ENCODE assay signal across 11 mouse cellular contexts in the genomic region with DNA sequence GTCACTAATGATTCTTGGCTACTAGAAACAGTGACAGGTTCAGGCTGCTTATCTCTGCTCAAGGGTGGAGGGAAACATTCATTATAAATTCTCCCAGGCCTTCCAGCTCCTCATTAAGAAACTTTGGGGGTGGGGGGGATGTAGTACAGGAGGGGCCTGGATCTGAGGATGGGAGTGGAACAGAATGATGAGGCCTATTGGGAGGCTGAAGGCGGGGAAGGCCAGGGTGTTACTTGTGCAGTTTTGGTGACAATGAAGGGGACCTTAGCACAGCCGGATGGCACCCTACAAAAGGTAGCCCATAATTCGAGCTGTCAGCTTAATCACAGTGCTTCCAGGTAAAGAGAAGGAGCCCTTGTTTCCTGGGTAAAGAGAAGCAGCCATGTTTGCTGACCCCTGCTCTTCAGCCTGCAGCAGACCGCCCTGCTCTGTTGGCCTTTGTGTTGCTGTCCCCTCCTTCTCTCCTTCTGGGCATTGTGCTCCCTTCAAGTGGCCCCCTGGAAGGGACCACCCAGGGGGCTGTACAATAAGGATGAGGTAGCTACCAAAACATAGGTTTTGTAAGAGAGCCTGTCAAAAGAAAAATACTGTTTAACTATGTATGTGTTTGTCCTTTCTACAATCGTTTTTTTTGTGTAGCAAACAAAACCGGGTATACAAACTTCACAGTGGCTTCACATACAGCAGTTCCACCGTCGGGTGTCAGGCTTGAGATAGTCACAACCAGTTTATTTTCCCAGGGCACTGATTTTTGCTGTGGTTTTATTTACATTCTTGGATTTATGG.
DNase-seq lines count a peak whose midpoint lies in the region; ATAC-seq and TF ChIP-seq lines count a peak whose summit lies in the region.
"Had no signal": no experiment of that assay in that cellular context is flagged by ENCODE, and none has a peak within 500 bp of the region (broad histone marks: within the 10 kb centered on the region; RNA-seq: fewer than 3 reads in every experiment).

No protein-coding gene starts in this region.

- H3K79me2 ChIP-seq in MEL (ENCODE audit: control insufficient read depth, insufficient read depth, low read length, poor library complexity), result no peaks in the 10 kb centered on the region

- no peak overlapping the region for H3K27ac ChIP-seq in hindbrain, embryonic 11.5 days (ENCODE audit: low read depth, low read length)
- no peak overlapping the region for H3K27ac ChIP-seq in hindbrain, embryonic 16.5 days (ENCODE audit: low read depth, low read length)
- no peak overlapping the region for H3K27ac ChIP-seq in MEL (ENCODE audit: control insufficient read depth, low read depth, low read length)
- H3K27ac ChIP-seq in embryonic facial prominence, embryonic 14.5 days (replicated peaks; ENCODE audit: low read depth, low read length), result no peak overlapping the region
- no peak overlapping the region for H3K27ac ChIP-seq in intestine, embryonic 15.5 days
- no peak overlapping the region for H3K27ac ChIP-seq in liver, postnatal 0 days (ENCODE audit: low read depth)

- peaks cover 6% of the 10 kb centered on the region; the same call in 1 of the 2 replicates for H3K4me1 ChIP-seq in hindbrain, embryonic 11.5 days (replicated peaks; ENCODE audit: control insufficient read depth, insufficient read depth, low read length)
- H3K4me1 ChIP-seq in hindbrain, embryonic 16.5 days (ENCODE audit: control insufficient read depth, insufficient read depth, low read depth, low read length), result no peaks in the 10 kb centered on the region
- H3K4me1 ChIP-seq in MEL (ENCODE audit: control insufficient read depth in 1 of 2, insufficient read depth in 2 of 2, low read length in 2 of 2), result no peaks in the 10 kb centered on the region
- peaks cover 10% of the 10 kb centered on the region; the same call in 1 of the 2 replicates for H3K4me1 ChIP-seq in embryonic facial prominence, embryonic 14.5 days (ENCODE audit: control insufficient read depth, insufficient read depth, low read length)
- no peaks in the 10 kb centered on the region for H3K4me1 ChIP-seq in intestine, embryonic 15.5 days (replicated peaks)
- H3K4me1 ChIP-seq in liver, postnatal 0 days (ENCODE audit: insufficient read depth), result no peaks in the 10 kb centered on the region

- no peaks in the 10 kb centered on the region for H3K27me3 ChIP-seq in hindbrain, embryonic 11.5 days (ENCODE audit: control insufficient read depth, insufficient read depth, low read length)
- no peaks in the 10 kb centered on the region for H3K27me3 ChIP-seq in hindbrain, embryonic 16.5 days (replicated peaks; ENCODE audit: control insufficient read depth, insufficient read depth, low read length)
- H3K27me3 ChIP-seq in MEL (ENCODE audit: control insufficient read depth in 1 of 2, insufficient read depth in 2 of 2, low read length in 2 of 2), result no peaks in the 10 kb centered on the region
- H3K27me3 ChIP-seq in embryonic facial prominence, embryonic 14.5 days (replicated peaks; ENCODE audit: control insufficient read depth, insufficient read depth, low read length), result no peaks in the 10 kb centered on the region
- H3K27me3 ChIP-seq in intestine, embryonic 15.5 days (replicated peaks), result no peaks in the 10 kb centered on the region
- H3K27me3 ChIP-seq in liver, postnatal 0 days (ENCODE audit: insufficient read depth, low read length), result no peaks in the 10 kb centered on the region

- no peaks in the 10 kb centered on the region for H3K36me3 ChIP-seq in hindbrain, embryonic 11.5 days (ENCODE audit: control insufficient read depth, insufficient read depth, low read length)
- no peaks in the 10 kb centered on the region for H3K36me3 ChIP-seq in hindbrain, embryonic 16.5 days (ENCODE audit: control insufficient read depth, insufficient read depth, low read length)
- no peaks in the 10 kb centered on the region for H3K36me3 ChIP-seq in MEL (ENCODE audit: control insufficient read depth in 1 of 2, insufficient read depth in 2 of 2, low read length in 2 of 2)
- no peaks in the 10 kb centered on the region for H3K36me3 ChIP-seq in embryonic facial prominence, embryonic 14.5 days (ENCODE audit: control insufficient read depth, insufficient read depth, low read length)
- H3K36me3 ChIP-seq in intestine, embryonic 15.5 days, result no peaks in the 10 kb centered on the region
- H3K36me3 ChIP-seq in liver, postnatal 0 days (replicated peaks; ENCODE audit: insufficient read depth, low read length), result no peaks in the 10 kb centered on the region

- TF ChIP-seq CTCF in MEL (IDR thresholded peaks at IDR 0.05 in 2 of 3, conservative IDR thresholded peaks at IDR 0.05 in 1 of 3; ENCODE audit: control insufficient read depth in 1 of 3, insufficient read depth in 1 of 3, low read depth in 2 of 3, low read length in 3 of 3, poor library complexity in 1 of 3, severe bottlenecking in 1 of 3), result no peak
- no peak for TF ChIP-seq CTCF in liver, postnatal 0 days (IDR thresholded peaks at IDR 0.05; ENCODE audit: low read depth)

- peak; percentile 49 for DNase-seq in hindbrain, embryonic 11.5 days (ENCODE audit: low spot score)
- no peak for DNase-seq in MEL (ENCODE audit: low read depth, low spot score)
- DNase-seq in embryonic facial prominence, embryonic 14.5 days (ENCODE audit: low spot score), result peak; percentile 30
- peak; percentile 46 for DNase-seq in mesoderm, embryonic 11.5 days (ENCODE audit: low read depth, low spot score)
- DNase-seq in B cell, adult 2 months, result no peak
- no peak for DNase-seq in liver, postnatal 0 days
- DNase-seq: kidney, postnatal 10 days; liver; lung, adult 2 months had no signal

- H3K9ac ChIP-seq in hindbrain, embryonic 11.5 days (ENCODE audit: low read depth, low read length), result no peak overlapping the region
- H3K9ac ChIP-seq in hindbrain, embryonic 16.5 days (ENCODE audit: low read depth, low read length), result no peak overlapping the region
- H3K9ac ChIP-seq in MEL (ENCODE audit: control insufficient read depth, low read depth, low read length, poor library complexity, severe bottlenecking), result no peak overlapping the region
- 0 out of 2 replicates have a peak overlapping the region, but pooled peaks have one; percentile 4 for H3K9ac ChIP-seq in embryonic facial prominence, embryonic 14.5 days (ENCODE audit: low read depth, low read length)
- H3K9ac ChIP-seq in intestine, embryonic 15.5 days, result no peak overlapping the region
- H3K9ac ChIP-seq in liver, postnatal 0 days (replicated peaks), result no peak overlapping the region

- H3K4me3 ChIP-seq in hindbrain, embryonic 11.5 days (ENCODE audit: low read depth, low read length), result no peak overlapping the region
- H3K4me3 ChIP-seq in hindbrain, embryonic 16.5 days (ENCODE audit: low read length), result no peak overlapping the region
- no peak overlapping the region for H3K4me3 ChIP-seq in MEL (ENCODE audit: control insufficient read depth in 1 of 2, insufficient read depth in 1 of 2, low read depth in 2 of 2, low read length in 2 of 2)
- no peak overlapping the region for H3K4me3 ChIP-seq in embryonic facial prominence, embryonic 14.5 days (ENCODE audit: low read depth, low read length)
- no peak overlapping the region for H3K4me3 ChIP-seq in intestine, embryonic 15.5 days (replicated peaks)
- no peak overlapping the region for H3K4me3 ChIP-seq in liver, postnatal 0 days (ENCODE audit: low read depth, low read length)

- TF ChIP-seq POLR2A in MEL (IDR thresholded peaks at IDR 0.05; ENCODE audit: control insufficient read depth in 1 of 2, insufficient read depth in 1 of 2, low read depth in 1 of 2, low read length in 2 of 2, poor library complexity in 1 of 2), result no peak

- H3K4me2 ChIP-seq in hindbrain, embryonic 11.5 days (replicated peaks; ENCODE audit: low read depth, low read length), result no peak overlapping the region
- H3K4me2 ChIP-seq in hindbrain, embryonic 16.5 days (ENCODE audit: low read length), result no peak overlapping the region
- no peak overlapping the region for H3K4me2 ChIP-seq in embryonic facial prominence, embryonic 14.5 days (ENCODE audit: low read depth, low read length)
- H3K4me2 ChIP-seq in intestine, embryonic 15.5 days (replicated peaks), result no peak overlapping the region
- no peak overlapping the region for H3K4me2 ChIP-seq in liver, postnatal 0 days (ENCODE audit: low read depth, low read length)

- H3K9me3 ChIP-seq in hindbrain, embryonic 11.5 days (ENCODE audit: control insufficient read depth, low read length), result no peaks in the 10 kb centered on the region
- H3K9me3 ChIP-seq in hindbrain, embryonic 16.5 days (ENCODE audit: control insufficient read depth, low read length), result no peaks in the 10 kb centered on the region
- H3K9me3 ChIP-seq in MEL (replicated peaks; ENCODE audit: insufficient read depth, low read length), result no peaks in the 10 kb centered on the region
- H3K9me3 ChIP-seq in embryonic facial prominence, embryonic 14.5 days (ENCODE audit: control insufficient read depth, low read length), result no peaks in the 10 kb centered on the region
- H3K9me3 ChIP-seq in intestine, embryonic 15.5 days, result no peaks in the 10 kb centered on the region
- no peaks in the 10 kb centered on the region for H3K9me3 ChIP-seq in liver, postnatal 0 days (ENCODE audit: low read length)

- no peak for TF ChIP-seq EP300 in MEL (IDR thresholded peaks at IDR 0.05; ENCODE audit: low read depth in 1 of 2, low read length in 2 of 2)
- no peak for TF ChIP-seq EP300 in liver, postnatal 0 days (IDR thresholded peaks at IDR 0.05; ENCODE audit: low read depth)

- peak; percentile 81 for ATAC-seq in hindbrain, embryonic 11.5 days (ENCODE audit: low FRiP score)
- no peak for ATAC-seq in hindbrain, embryonic 16.5 days
- peak; percentile 82; the same call in 1 of the 2 replicates for ATAC-seq in embryonic facial prominence, embryonic 14.5 days (ENCODE audit: low read depth)
- ATAC-seq in intestine, embryonic 15.5 days, result no peak
- ATAC-seq in liver, postnatal 0 days, result no peak

- no peak for TF ChIP-seq RAD21 in MEL (IDR thresholded peaks at IDR 0.05; ENCODE audit: low read depth, low read length)

- 8% methylated on average over 8 of the region's 8 CpGs for WGBS in hindbrain, embryonic 11.5 days
- WGBS in hindbrain, embryonic 16.5 days, result 13% methylated on average over 8 of the region's 8 CpGs
- 26% methylated on average over 8 of the region's 8 CpGs for WGBS in embryonic facial prominence, embryonic 14.5 days
- whole genome bisulfite sequencing in intestine, embryonic 15.5 days, result 39% methylated on average over 8 of the region's 8 CpGs
- 55% methylated on average over 8 of the region's 8 CpGs for WGBS in liver, postnatal 0 days (ENCODE audit: insufficient replicate concordance)

TF ChIP-seq in MEL, 35 proteins besides CTCF, POLR2A, EP300 and RAD21:
- TF ChIP-seq MYB (IDR thresholded peaks at IDR 0.05; ENCODE audit: low read depth, low read length), result no peak
- peak; percentile 38; the same call in 1 of the 2 replicates for TF ChIP-seq GATA1 (IDR thresholded peaks at IDR 0.05; ENCODE audit: low read depth, low read length)

Comparison
In these comparisons a context has a peak if more than half of its experiments do, and no peak if none do; other contexts are left out.
1. ATAC-seq: peak in hindbrain, embryonic 11.5 days (single experiment) and embryonic facial prominence, embryonic 14.5 days (single experiment); none in hindbrain, embryonic 16.5 days (single experiment), intestine, embryonic 15.5 days (single experiment) and liver, postnatal 0 days (single experiment).
2. DNase-seq: peak in hindbrain, embryonic 11.5 days (single experiment), embryonic facial prominence, embryonic 14.5 days (single experiment) and mesoderm, embryonic 11.5 days (single experiment); none in MEL (single experiment), B cell, adult 2 months (0 of 2) and liver, postnatal 0 days (single experiment).